Mouse (Mus musculus): ENCODE data around the gene Fhad1.

DNA sequence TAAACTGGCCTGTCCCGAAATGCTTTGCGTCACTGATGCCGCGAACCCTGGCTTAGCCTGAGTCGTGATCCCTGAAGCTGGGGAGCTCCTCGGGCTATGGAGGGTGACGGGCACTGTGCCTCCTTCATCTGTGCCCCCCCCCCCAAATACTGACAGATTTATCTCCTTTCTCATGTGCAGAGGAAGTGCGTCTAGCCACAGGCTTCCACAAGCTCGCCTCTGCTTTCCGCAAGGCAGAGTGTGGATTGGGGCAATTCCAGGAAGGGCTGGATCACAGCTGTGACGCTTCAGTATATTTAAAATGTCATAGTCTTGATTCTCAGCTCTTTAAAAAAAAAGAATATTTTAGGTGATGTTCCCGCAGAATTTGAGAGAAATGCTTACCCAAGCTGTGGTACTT, 119.1 kb downstream of the Fhad1 start:
- no peak for TF ChIP-seq POLR2A (IDR thresholded peaks at IDR 0.05; ENCODE audit: borderline replicate concordance, control insufficient read depth, low read depth, low read length)
- no peak for TF ChIP-seq CTCF (IDR thresholded peaks at IDR 0.05; ENCODE audit: control insufficient read depth, insufficient read depth, low read length)

Data from bone marrow, adult 2 months (tissue).